Mouse (Mus musculus): Measurements from ENCODE around the gene Baz2b. TPM values are rescaled to one million over a fixed set of nuclear protein-coding genes. Genes with fewer than 3 reads are reported as not detected.

Baz2b gene
- polyA plus RNA-seq, 1 experiment = 15.0 TPM

GRCm38 (mm10) chr2:60175078-60175477 is 34.6 kb downstream of the Baz2b start:
- Histone ChIP-seq H3K27ac (ENCODE audit: insufficient read depth, low read depth, low read length) (no peak overlapping the region), H3K36me3 (ENCODE audit: control insufficient read depth, insufficient read depth, low read length) (no peaks in the 10 kb centered on the region), H3K4me3 (ENCODE audit: insufficient read depth, low read depth, low read length) (no peak overlapping the region), H3K4me1 (ENCODE audit: control insufficient read depth, insufficient read depth, low read length) (peaks cover 3% of the 10 kb centered on the region; the same call in 1 of the 2 replicates), H3K27me3 (replicated peaks; ENCODE audit: control insufficient read depth, insufficient read depth, low read length) (no peaks in the 10 kb centered on the region)
- WGBS = 94% methylated on average over 3 of the region's 4 CpGs
- DNase-seq = no peak
- TF ChIP-seq POLR2A (IDR thresholded peaks at IDR 0.05; ENCODE audit: low read depth, low read length) = no peak
- TF ChIP-seq CTCF (conservative IDR thresholded peaks at IDR 0.05; ENCODE audit: insufficient read depth, insufficient read length, low read depth, low read length) = no peak

- Histone ChIP-seq H3K36me3 (ENCODE audit: control insufficient read depth, insufficient read depth, low read length) (no peaks in the 10 kb centered on the region), H3K4me1 (ENCODE audit: control insufficient read depth, insufficient read depth, low read length) (peaks cover 3% of the 10 kb centered on the region; the same call in 1 of the 2 replicates), H3K27me3 (replicated peaks; ENCODE audit: control insufficient read depth, insufficient read depth, low read length) (no peaks in the 10 kb centered on the region), H3K4me3 (ENCODE audit: insufficient read depth, low read depth, low read length) (no peak overlapping the region), H3K27ac (ENCODE audit: insufficient read depth, low read depth, low read length) (no peak overlapping the region)
- no peak for DNase-seq
- 83% methylated on average over 4 of the region's 4 CpGs for WGBS
- TF ChIP-seq POLR2A (IDR thresholded peaks at IDR 0.05; ENCODE audit: low read depth, low read length) = no peak
- no peak for TF ChIP-seq CTCF (conservative IDR thresholded peaks at IDR 0.05; ENCODE audit: insufficient read depth, insufficient read length, low read depth, low read length)
These were observed 36.0 kb downstream of the Baz2b start for GRCm38 (mm10) chr2:60173595-60173994.

GRCm38 (mm10) chr2:60173190-60173589 is 36.4 kb downstream of the Baz2b start:
- Histone ChIP-seq H3K4me1 (ENCODE audit: control insufficient read depth, insufficient read depth, low read length) (peaks cover 3% of the 10 kb centered on the region; the same call in 1 of the 2 replicates), H3K36me3 (ENCODE audit: control insufficient read depth, insufficient read depth, low read length) (no peaks in the 10 kb centered on the region), H3K4me3 (ENCODE audit: insufficient read depth, low read depth, low read length) (no peak overlapping the region), H3K27me3 (replicated peaks; ENCODE audit: control insufficient read depth, insufficient read depth, low read length) (no peaks in the 10 kb centered on the region), H3K27ac (ENCODE audit: insufficient read depth, low read depth, low read length) (no peak overlapping the region)
- TF ChIP-seq CTCF (conservative IDR thresholded peaks at IDR 0.05; ENCODE audit: insufficient read depth, insufficient read length, low read depth, low read length) (no peak), POLR2A (IDR thresholded peaks at IDR 0.05; ENCODE audit: low read depth, low read length) (no peak)
- no peak for DNase-seq
- WGBS = 74% methylated on average over 3 of the region's 3 CpGs

- no peak for TF ChIP-seq CTCF (conservative IDR thresholded peaks at IDR 0.05; ENCODE audit: insufficient read depth, insufficient read length, low read depth, low read length)
- no peaks in the 10 kb centered on the region for H3K27me3 ChIP-seq (replicated peaks; ENCODE audit: control insufficient read depth, insufficient read depth, low read length)
- H3K36me3 ChIP-seq (ENCODE audit: control insufficient read depth, insufficient read depth, low read length) = no peaks in the 10 kb centered on the region
- H3K4me1 ChIP-seq (ENCODE audit: control insufficient read depth, insufficient read depth, low read length) = peaks cover 3% of the 10 kb centered on the region; the same call in 1 of the 2 replicates
- H3K27ac ChIP-seq (ENCODE audit: insufficient read depth, low read depth, low read length) = no peak overlapping the region
- WGBS = 67% methylated on average over 2 of the region's 2 CpGs
- peak; percentile 27 for DNase-seq
- H3K4me3 ChIP-seq (ENCODE audit: insufficient read depth, low read depth, low read length) = no peak overlapping the region
These were observed 37.1 kb downstream of the Baz2b start for GRCm38 (mm10) chr2:60172531-60172914.

- Histone ChIP-seq H3K36me3 (ENCODE audit: control insufficient read depth, insufficient read depth, low read length) (no peaks in the 10 kb centered on the region), H3K27ac (ENCODE audit: insufficient read depth, low read depth, low read length) (no peak overlapping the region), H3K4me1 (ENCODE audit: control insufficient read depth, insufficient read depth, low read length) (peaks cover 3% of the 10 kb centered on the region; the same call in 1 of the 2 replicates), H3K4me3 (ENCODE audit: insufficient read depth, low read depth, low read length) (no peak overlapping the region), H3K27me3 (replicated peaks; ENCODE audit: control insufficient read depth, insufficient read depth, low read length) (no peaks in the 10 kb centered on the region)
- TF ChIP-seq CTCF (conservative IDR thresholded peaks at IDR 0.05; ENCODE audit: insufficient read depth, insufficient read length, low read depth, low read length) = peak; percentile 31; the same call in 1 of the 2 replicates
- TF ChIP-seq POLR2A (IDR thresholded peaks at IDR 0.05; ENCODE audit: low read depth, low read length) = no peak
- peak; percentile 94 for DNase-seq
- 55% methylated on average over 7 of the region's 7 CpGs for WGBS
These were observed 37.7 kb downstream of the Baz2b start for GRCm38 (mm10) chr2:60171786-60172530.

- TF ChIP-seq POLR2A (IDR thresholded peaks at IDR 0.05; ENCODE audit: low read depth, low read length) = no peak
- no peak for TF ChIP-seq CTCF (conservative IDR thresholded peaks at IDR 0.05; ENCODE audit: insufficient read depth, insufficient read length, low read depth, low read length)
- Histone ChIP-seq H3K36me3 (ENCODE audit: control insufficient read depth, insufficient read depth, low read length) (no peaks in the 10 kb centered on the region), H3K4me1 (ENCODE audit: control insufficient read depth, insufficient read depth, low read length) (no peaks in the 10 kb centered on the region), H3K4me3 (ENCODE audit: insufficient read depth, low read depth, low read length) (no peak overlapping the region), H3K27me3 (replicated peaks; ENCODE audit: control insufficient read depth, insufficient read depth, low read length) (no peaks in the 10 kb centered on the region), H3K27ac (ENCODE audit: insufficient read depth, low read depth, low read length) (no peak overlapping the region)
- no peak for DNase-seq
- WGBS = 59% methylated on average over 4 of the region's 4 CpGs
These were observed 42.8 kb downstream of the Baz2b start for GRCm38 (mm10) chr2:60166878-60167277.

GRCm38 (mm10) chr2:60165679-60166078 is 44.0 kb downstream of the Baz2b start:
- no peak for TF ChIP-seq CTCF (conservative IDR thresholded peaks at IDR 0.05; ENCODE audit: insufficient read depth, insufficient read length, low read depth, low read length)
- no peak for TF ChIP-seq POLR2A (IDR thresholded peaks at IDR 0.05; ENCODE audit: low read depth, low read length)
- H3K36me3 ChIP-seq (ENCODE audit: control insufficient read depth, insufficient read depth, low read length) = no peaks in the 10 kb centered on the region
- DNase-seq = no peak
- no peaks in the 10 kb centered on the region for H3K4me1 ChIP-seq (ENCODE audit: control insufficient read depth, insufficient read depth, low read length)
- H3K4me3 ChIP-seq (ENCODE audit: insufficient read depth, low read depth, low read length) = no peak overlapping the region
- H3K27ac ChIP-seq (ENCODE audit: insufficient read depth, low read depth, low read length) = no peak overlapping the region
- H3K27me3 ChIP-seq (replicated peaks; ENCODE audit: control insufficient read depth, insufficient read depth, low read length) = no peaks in the 10 kb centered on the region
- 94% methylated on average over 11 of the region's 11 CpGs for WGBS
